Mouse (Mus musculus): ENCODE measurements around the gene Mast3. TPM values are rescaled to one million over a fixed set of nuclear protein-coding genes. Genes with fewer than 3 reads are reported as not detected.

Gene Mast3
- polyA plus RNA-seq, 1 experiment = 32.5 TPM

GRCm38 (mm10) chr8:70765838-70766570, 38.9 kb downstream of the Mast3 start:
- H3ac ChIP-seq (ENCODE audit: control insufficient read depth, insufficient read length, low read depth) = peak overlapping the region; percentile 76
- peak overlapping the region; percentile 46 for H3K4me3 ChIP-seq (ENCODE audit: insufficient read depth, poor library complexity, severe bottlenecking)
- TF ChIP-seq MYOG (IDR thresholded peaks at IDR 0.05; ENCODE audit: control insufficient read depth, extremely low read depth, insufficient read length) (no peak), CTCF (IDR thresholded peaks at IDR 0.05; ENCODE audit: control insufficient read depth, insufficient read depth, insufficient read length) (no peak), CEBPB (IDR thresholded peaks at IDR 0.05; ENCODE audit: low read depth) (no peak), USF1 (IDR thresholded peaks at IDR 0.05; ENCODE audit: low read depth) (no peak), FOSL1 (IDR thresholded peaks at IDR 0.05; ENCODE audit: insufficient read depth, low read length, poor library complexity, severe bottlenecking) (no peak), MAX (IDR thresholded peaks at IDR 0.05) (no peak)
- H3K79me2 ChIP-seq (ENCODE audit: control insufficient read depth, insufficient read depth) = peaks cover 10% of the 10 kb centered on the region
- H3K36me3 ChIP-seq (ENCODE audit: control insufficient read depth, insufficient read depth) = peaks cover 31% of the 10 kb centered on the region
- H3K27me3 ChIP-seq (ENCODE audit: control insufficient read depth, insufficient read depth, insufficient read length) = no peaks in the 10 kb centered on the region
- peaks cover 2% of the 10 kb centered on the region for H3K79me3 ChIP-seq (ENCODE audit: low read depth)

- peak overlapping the region; percentile 12 for H3ac ChIP-seq (ENCODE audit: control insufficient read depth, insufficient read length, low read depth)
- peak overlapping the region; percentile 46 for H3K4me3 ChIP-seq (ENCODE audit: insufficient read depth, poor library complexity, severe bottlenecking)
- peaks cover 13% of the 10 kb centered on the region for H3K79me2 ChIP-seq (ENCODE audit: control insufficient read depth, insufficient read depth)
- H3K27me3 ChIP-seq (ENCODE audit: control insufficient read depth, insufficient read depth, insufficient read length) = no peaks in the 10 kb centered on the region
- no peak for TF ChIP-seq MYOD1 (IDR thresholded peaks at IDR 0.05; ENCODE audit: control insufficient read depth, insufficient read length, low read depth)
- TF ChIP-seq FOSL1 (IDR thresholded peaks at IDR 0.05; ENCODE audit: insufficient read depth, low read length, poor library complexity, severe bottlenecking) = no peak
- no peak for TF ChIP-seq CEBPB (IDR thresholded peaks at IDR 0.05; ENCODE audit: low read depth)
- no peak for TF ChIP-seq USF1 (IDR thresholded peaks at IDR 0.05; ENCODE audit: low read depth)
- TF ChIP-seq MYOG (IDR thresholded peaks at IDR 0.05; ENCODE audit: control insufficient read depth, extremely low read depth, insufficient read length) = no peak
- TF ChIP-seq CTCF (IDR thresholded peaks at IDR 0.05; ENCODE audit: control insufficient read depth, insufficient read depth, insufficient read length) = no peak
- TF ChIP-seq MAX (IDR thresholded peaks at IDR 0.05) = no peak
- peaks cover 4% of the 10 kb centered on the region for H3K79me3 ChIP-seq (ENCODE audit: low read depth)
- H3K36me3 ChIP-seq (ENCODE audit: control insufficient read depth, insufficient read depth) = peaks cover 27% of the 10 kb centered on the region
Measured at GRCm38 (mm10) chr8:70765329-70765728, 39.5 kb downstream of the Mast3 start.

GRCm38 (mm10) chr8:70764676-70765075, 40.2 kb downstream of the Mast3 start:
- peaks cover 5% of the 10 kb centered on the region for H3K79me3 ChIP-seq (ENCODE audit: low read depth)
- H3K79me2 ChIP-seq (ENCODE audit: control insufficient read depth, insufficient read depth) = peaks cover 20% of the 10 kb centered on the region
- peaks cover 27% of the 10 kb centered on the region for H3K36me3 ChIP-seq (ENCODE audit: control insufficient read depth, insufficient read depth)
- no peak for TF ChIP-seq FOSL1 (IDR thresholded peaks at IDR 0.05; ENCODE audit: insufficient read depth, low read length, poor library complexity, severe bottlenecking)
- no peak for TF ChIP-seq MYOG (IDR thresholded peaks at IDR 0.05; ENCODE audit: control insufficient read depth, extremely low read depth, insufficient read length)
- TF ChIP-seq MYOD1 (IDR thresholded peaks at IDR 0.05; ENCODE audit: control insufficient read depth, insufficient read length, low read depth) = no peak
- TF ChIP-seq CEBPB (IDR thresholded peaks at IDR 0.05; ENCODE audit: low read depth) = no peak
- no peak for TF ChIP-seq MAX (IDR thresholded peaks at IDR 0.05)
- TF ChIP-seq USF1 (IDR thresholded peaks at IDR 0.05; ENCODE audit: low read depth) = no peak
- no peak for TF ChIP-seq CTCF (IDR thresholded peaks at IDR 0.05; ENCODE audit: control insufficient read depth, insufficient read depth, insufficient read length)
- no peak overlapping the region for H3ac ChIP-seq (ENCODE audit: control insufficient read depth, insufficient read length, low read depth)
- no peak overlapping the region for H3K4me3 ChIP-seq (ENCODE audit: insufficient read depth, poor library complexity, severe bottlenecking)
- H3K27me3 ChIP-seq (ENCODE audit: control insufficient read depth, insufficient read depth, insufficient read length) = no peaks in the 10 kb centered on the region

GRCm38 (mm10) chr8:70764026-70764425, 40.8 kb downstream of the Mast3 start:
- Histone ChIP-seq H3K27me3 (ENCODE audit: control insufficient read depth, insufficient read depth, insufficient read length) (no peaks in the 10 kb centered on the region), H3K36me3 (ENCODE audit: control insufficient read depth, insufficient read depth) (peaks cover 24% of the 10 kb centered on the region), H3K79me2 (ENCODE audit: control insufficient read depth, insufficient read depth) (peaks cover 25% of the 10 kb centered on the region), H3K79me3 (ENCODE audit: low read depth) (peaks cover 5% of the 10 kb centered on the region), H3K4me3 (ENCODE audit: insufficient read depth, poor library complexity, severe bottlenecking) (no peak overlapping the region), H3ac (ENCODE audit: control insufficient read depth, insufficient read length, low read depth) (no peak overlapping the region)
- TF ChIP-seq FOSL1 (IDR thresholded peaks at IDR 0.05; ENCODE audit: insufficient read depth, low read length, poor library complexity, severe bottlenecking) (no peak), CTCF (IDR thresholded peaks at IDR 0.05; ENCODE audit: control insufficient read depth, insufficient read depth, insufficient read length) (no peak), MYOD1 (IDR thresholded peaks at IDR 0.05; ENCODE audit: control insufficient read depth, insufficient read length, low read depth) (no peak), MAX (IDR thresholded peaks at IDR 0.05) (no peak), USF1 (IDR thresholded peaks at IDR 0.05; ENCODE audit: low read depth) (no peak)

- H3K36me3 ChIP-seq (ENCODE audit: control insufficient read depth, insufficient read depth) = peaks cover 18% of the 10 kb centered on the region
- no peaks in the 10 kb centered on the region for H3K27me3 ChIP-seq (ENCODE audit: control insufficient read depth, insufficient read depth, insufficient read length)
- no peak overlapping the region for H3K4me3 ChIP-seq (ENCODE audit: insufficient read depth, poor library complexity, severe bottlenecking)
- H3ac ChIP-seq (ENCODE audit: control insufficient read depth, insufficient read length, low read depth) = no peak overlapping the region
- no peak for TF ChIP-seq CEBPB (IDR thresholded peaks at IDR 0.05; ENCODE audit: low read depth)
- TF ChIP-seq MAX (IDR thresholded peaks at IDR 0.05) = peak; percentile 26
- TF ChIP-seq CTCF (IDR thresholded peaks at IDR 0.05; ENCODE audit: control insufficient read depth, insufficient read depth, insufficient read length) = peak; percentile 41
- peaks cover 25% of the 10 kb centered on the region for H3K79me2 ChIP-seq (ENCODE audit: control insufficient read depth, insufficient read depth)
- H3K79me3 ChIP-seq (ENCODE audit: low read depth) = peaks cover 5% of the 10 kb centered on the region
Measured at GRCm38 (mm10) chr8:70763354-70763753, 41.5 kb downstream of the Mast3 start.

GRCm38 (mm10) chr8:70762118-70762517, 42.7 kb downstream of the Mast3 start:
- TF ChIP-seq MYOD1 (IDR thresholded peaks at IDR 0.05; ENCODE audit: control insufficient read depth, insufficient read length, low read depth) (no peak), FOSL1 (IDR thresholded peaks at IDR 0.05; ENCODE audit: insufficient read depth, low read length, poor library complexity, severe bottlenecking) (no peak), CTCF (IDR thresholded peaks at IDR 0.05; ENCODE audit: control insufficient read depth, insufficient read depth, insufficient read length) (no peak), MYOG (IDR thresholded peaks at IDR 0.05; ENCODE audit: control insufficient read depth, extremely low read depth, insufficient read length) (no peak), CEBPB (IDR thresholded peaks at IDR 0.05; ENCODE audit: low read depth) (no peak), MAX (IDR thresholded peaks at IDR 0.05) (no peak), USF1 (IDR thresholded peaks at IDR 0.05; ENCODE audit: low read depth) (no peak)
- no peak overlapping the region for H3K4me3 ChIP-seq (ENCODE audit: insufficient read depth, poor library complexity, severe bottlenecking)
- no peaks in the 10 kb centered on the region for H3K27me3 ChIP-seq (ENCODE audit: control insufficient read depth, insufficient read depth, insufficient read length)
- H3K36me3 ChIP-seq (ENCODE audit: control insufficient read depth, insufficient read depth) = peaks cover 19% of the 10 kb centered on the region
- peaks cover 5% of the 10 kb centered on the region for H3K79me3 ChIP-seq (ENCODE audit: low read depth)
- H3K79me2 ChIP-seq (ENCODE audit: control insufficient read depth, insufficient read depth) = peaks cover 25% of the 10 kb centered on the region
- H3ac ChIP-seq (ENCODE audit: control insufficient read depth, insufficient read length, low read depth) = no peak overlapping the region
